Comparison of ENCODE assay signal across 24 mouse cellular contexts in the genomic region with DNA sequence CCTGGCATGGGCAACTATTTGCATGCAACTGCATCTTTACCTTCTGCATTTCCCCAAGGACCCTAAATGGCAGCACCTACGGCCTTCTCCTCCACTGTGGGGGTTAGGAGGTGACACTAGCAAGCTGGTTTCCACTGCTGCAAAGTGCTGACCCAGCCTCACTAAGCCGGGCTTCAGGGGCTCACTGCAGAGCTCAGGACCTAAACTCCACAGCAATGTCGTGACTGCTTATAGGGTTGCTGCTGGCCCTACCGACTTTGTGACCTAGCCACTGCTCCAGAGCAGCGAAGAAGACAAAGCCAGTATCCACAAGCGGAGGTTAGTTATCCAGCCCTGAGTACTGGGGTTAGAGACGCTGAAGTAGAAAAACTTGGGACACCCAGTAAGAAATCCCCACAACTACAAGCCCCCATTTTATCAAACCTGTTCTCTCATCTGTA. TPM values are rescaled to one million over a fixed set of nuclear protein-coding genes. Genes with fewer than 3 reads are reported as not detected.
DNase-seq lines count a peak whose midpoint lies in the region; ATAC-seq and TF ChIP-seq lines count a peak whose summit lies in the region.
"Had no signal": no experiment of that assay in that cellular context is flagged by ENCODE, and none has a peak within 500 bp of the region (broad histone marks: within the 10 kb centered on the region; RNA-seq: fewer than 3 reads in every experiment).

No protein-coding gene starts in this region.

- TF ChIP-seq EP300 in heart, postnatal 0 days (IDR thresholded peaks at IDR 0.05; ENCODE audit: low read depth), result no peak

- H3K27me3 ChIP-seq in forebrain, embryonic 11.5 days (ENCODE audit: control insufficient read depth, insufficient read depth, low read length), result peaks cover 86% of the 10 kb centered on the region
- H3K27me3 ChIP-seq in forebrain, embryonic 15.5 days, result peaks cover 94% of the 10 kb centered on the region
- H3K27me3 ChIP-seq in heart, embryonic 14.5 days (ENCODE audit: control insufficient read depth, insufficient read depth, low read length), result peaks cover 50% of the 10 kb centered on the region
- peaks cover 100% of the 10 kb centered on the region for H3K27me3 ChIP-seq in embryonic facial prominence, embryonic 10.5 days (replicated peaks; ENCODE audit: low read depth, poor library complexity, severe bottlenecking)
- H3K27me3 ChIP-seq in heart, postnatal 0 days (ENCODE audit: control insufficient read depth, insufficient read depth, low read length), result peaks cover 60% of the 10 kb centered on the region
- peaks cover 13% of the 10 kb centered on the region for H3K27me3 ChIP-seq in kidney, adult 2 months (replicated peaks; ENCODE audit: control insufficient read depth, insufficient read depth, low read length)

- 2% methylated on average over 7 of the region's 7 CpGs for WGBS in forebrain, embryonic 11.5 days
- 1% methylated on average over 7 of the region's 7 CpGs for WGBS in forebrain, embryonic 15.5 days
- WGBS in heart, embryonic 14.5 days, result 10% methylated on average over 7 of the region's 7 CpGs
- 2% methylated on average over 7 of the region's 7 CpGs for WGBS in embryonic facial prominence, embryonic 10.5 days
- WGBS in heart, postnatal 0 days, result 12% methylated on average over 7 of the region's 7 CpGs
- 8% methylated on average over 7 of the region's 7 CpGs for WGBS in kidney, adult 2 months

- DNase-seq in forebrain, embryonic 11.5 days (ENCODE audit: low spot score), result peak; percentile 50
- no peak for DNase-seq in heart, postnatal 4 days
- peak; percentile 38 for DNase-seq in embryonic facial prominence, embryonic 10.5 days (ENCODE audit: low spot score)
- DNase-seq in heart, postnatal 0 days (ENCODE audit: low spot score), result no peak
- no peak for DNase-seq in kidney, adult 2 months
- DNase-seq: cerebellum, adult 2 months; lung, adult 2 months; thymus, adult 2 months had no signal

- H3K4me2 ChIP-seq in forebrain, embryonic 11.5 days (ENCODE audit: low read depth, low read length, severe bottlenecking), result no peak overlapping the region
- H3K4me2 ChIP-seq in forebrain, embryonic 15.5 days (replicated peaks), result no peak overlapping the region
- H3K4me2 ChIP-seq in heart, embryonic 14.5 days (ENCODE audit: low read length), result peak overlapping the region; percentile 84
- peak overlapping the region; percentile 74 for H3K4me2 ChIP-seq in heart, postnatal 0 days (ENCODE audit: low read depth, low read length)
- H3K4me2 ChIP-seq: embryonic facial prominence, embryonic 13.5 days; limb, embryonic 12.5 days; liver, embryonic 12.5 days; neural tube, embryonic 12.5 days had no signal

- no peaks in the 10 kb centered on the region for H3K9me3 ChIP-seq in forebrain, embryonic 11.5 days (ENCODE audit: control insufficient read depth, low read length)
- no peaks in the 10 kb centered on the region for H3K9me3 ChIP-seq in forebrain, embryonic 15.5 days
- H3K9me3 ChIP-seq in heart, embryonic 14.5 days (ENCODE audit: control insufficient read depth, low read length), result no peaks in the 10 kb centered on the region; the same call in 1 of the 2 replicates
- no peaks in the 10 kb centered on the region for H3K9me3 ChIP-seq in embryonic facial prominence, embryonic 10.5 days
- H3K9me3 ChIP-seq in heart, postnatal 0 days (replicated peaks; ENCODE audit: control insufficient read depth, low read length), result no peaks in the 10 kb centered on the region
- H3K9me3 ChIP-seq: embryonic facial prominence, embryonic 13.5 days; limb, embryonic 12.5 days; liver, embryonic 12.5 days; neural tube, embryonic 12.5 days had no signal

- TF ChIP-seq POLR2A in kidney, adult 2 months (IDR thresholded peaks at IDR 0.05; ENCODE audit: low read depth, low read length), result no peak

- no peak overlapping the region for H3K9ac ChIP-seq in forebrain, embryonic 11.5 days (ENCODE audit: low read length)
- no peak overlapping the region for H3K9ac ChIP-seq in forebrain, embryonic 15.5 days (replicated peaks)
- H3K9ac ChIP-seq in heart, embryonic 14.5 days (ENCODE audit: low read length), result peak overlapping the region; percentile 100
- H3K9ac ChIP-seq in heart, postnatal 0 days (replicated peaks; ENCODE audit: low read depth, low read length), result peak overlapping the region; percentile 98
- H3K9ac ChIP-seq: embryonic facial prominence, embryonic 13.5 days; limb, embryonic 12.5 days; liver, embryonic 12.5 days; neural tube, embryonic 12.5 days had no signal

- H3K27ac ChIP-seq in forebrain, embryonic 11.5 days (ENCODE audit: low read depth, low read length), result no peak overlapping the region
- no peak overlapping the region for H3K27ac ChIP-seq in forebrain, embryonic 15.5 days (replicated peaks)
- H3K27ac ChIP-seq in heart, embryonic 14.5 days (replicated peaks in 1 of 2; ENCODE audit: control insufficient read depth in 1 of 2, insufficient read depth in 1 of 2, low read depth in 2 of 2, low read length in 2 of 2), result peak overlapping the region; percentile 76 to 97
- H3K27ac ChIP-seq in embryonic facial prominence, embryonic 10.5 days (replicated peaks), result no peak overlapping the region
- peak overlapping the region; percentile 94 for H3K27ac ChIP-seq in heart, postnatal 0 days (ENCODE audit: low read depth)
- no peak overlapping the region for H3K27ac ChIP-seq in kidney, adult 2 months (ENCODE audit: insufficient read depth, low read depth, low read length)
- H3K27ac ChIP-seq: embryonic facial prominence, embryonic 13.5 days; limb, embryonic 12.5 days; liver, embryonic 12.5 days; neural tube, embryonic 12.5 days had no signal

- no peak overlapping the region for H3K4me3 ChIP-seq in forebrain, embryonic 11.5 days (ENCODE audit: low read depth, low read length)
- no peak overlapping the region for H3K4me3 ChIP-seq in forebrain, embryonic 15.5 days
- peak overlapping the region; percentile 63 to 81 for H3K4me3 ChIP-seq in heart, embryonic 14.5 days (ENCODE audit: control insufficient read depth in 1 of 2, insufficient read depth in 1 of 2, low read depth in 1 of 2, low read length in 2 of 2)
- H3K4me3 ChIP-seq in embryonic facial prominence, embryonic 10.5 days, result no peak overlapping the region
- H3K4me3 ChIP-seq in heart, postnatal 0 days (ENCODE audit: low read depth, low read length), result peak overlapping the region; percentile 79
- H3K4me3 ChIP-seq in kidney, adult 2 months (ENCODE audit: insufficient read depth, low read depth, low read length), result no peak overlapping the region
- H3K4me3 ChIP-seq: embryonic facial prominence, embryonic 13.5 days; limb, embryonic 12.5 days; liver, embryonic 12.5 days; neural tube, embryonic 12.5 days had no signal

- TF ChIP-seq CTCF in heart, postnatal 0 days (IDR thresholded peaks at IDR 0.05; ENCODE audit: low read depth), result no peak
- TF ChIP-seq CTCF in kidney, adult 2 months (conservative IDR thresholded peaks at IDR 0.05; ENCODE audit: insufficient read depth, insufficient read length, low read depth, low read length), result no peak

- no peak for ATAC-seq in forebrain, embryonic 11.5 days (replicated peaks; ENCODE audit: low FRiP score)
- ATAC-seq in forebrain, embryonic 15.5 days (replicated peaks), result no peak
- ATAC-seq in heart, embryonic 14.5 days (ENCODE audit: insufficient number of reproducible peaks, insufficient read depth, low FRiP score, low read depth), result no peak
- no peak for ATAC-seq in heart, postnatal 0 days (ENCODE audit: insufficient read depth, low read depth)
- ATAC-seq in activated CD4-positive, CD25-positive, alpha-beta regulatory T cell, adult 4 months, result no peak
- ATAC-seq: hindbrain, embryonic 16.5 days; intestine, postnatal 0 days; liver, embryonic 12.5 days had no signal

- H3K4me1 ChIP-seq in forebrain, embryonic 11.5 days (replicated peaks; ENCODE audit: control insufficient read depth, insufficient read depth, low read length), result peaks cover 4% of the 10 kb centered on the region; the same call in 1 of the 2 replicates
- H3K4me1 ChIP-seq in forebrain, embryonic 15.5 days, result peaks cover 7% of the 10 kb centered on the region; the same call in 1 of the 2 replicates
- H3K4me1 ChIP-seq in heart, embryonic 14.5 days (ENCODE audit: control insufficient read depth in 2 of 2, insufficient read depth in 2 of 2, low read length in 2 of 2), result peaks cover 3 to 8% of the 10 kb centered on the region in 2 experiments; a peak in 3 of 4 replicates
- peaks cover 20% of the 10 kb centered on the region for H3K4me1 ChIP-seq in embryonic facial prominence, embryonic 10.5 days
- peaks cover 8% of the 10 kb centered on the region; the same call in 1 of the 2 replicates for H3K4me1 ChIP-seq in heart, postnatal 0 days (ENCODE audit: control insufficient read depth, insufficient read depth)
- no peaks in the 10 kb centered on the region for H3K4me1 ChIP-seq in kidney, adult 2 months (ENCODE audit: control insufficient read depth, insufficient read depth, low read length)
- H3K4me1 ChIP-seq: liver, embryonic 12.5 days had no signal

- H3K36me3 ChIP-seq in forebrain, embryonic 11.5 days (ENCODE audit: control insufficient read depth, insufficient read depth, low read length), result no peaks in the 10 kb centered on the region
- H3K36me3 ChIP-seq in forebrain, embryonic 15.5 days, result no peaks in the 10 kb centered on the region
- peaks cover 60% of the 10 kb centered on the region for H3K36me3 ChIP-seq in heart, embryonic 14.5 days (ENCODE audit: control insufficient read depth, insufficient read depth, low read length)
- H3K36me3 ChIP-seq in embryonic facial prominence, embryonic 10.5 days (replicated peaks), result no peaks in the 10 kb centered on the region
- H3K36me3 ChIP-seq in heart, postnatal 0 days (replicated peaks; ENCODE audit: control insufficient read depth, insufficient read depth, low read length), result peaks cover 35% of the 10 kb centered on the region; the same call in 1 of the 2 replicates
- no peaks in the 10 kb centered on the region for H3K36me3 ChIP-seq in kidney, adult 2 months (ENCODE audit: control insufficient read depth, insufficient read depth, low read length)
- H3K36me3 ChIP-seq: embryonic facial prominence, embryonic 13.5 days; G1E; limb, embryonic 12.5 days; liver, embryonic 12.5 days; neural tube, embryonic 12.5 days had no signal

RNA-seq across cellular contexts. Expression of a gene that starts 7.2 kb away (rescaled TPM):
- polyA plus RNA-seq in forebrain, embryonic 11.5 days (2014; fragmentation: Nextera tagmentation; extraction: Ambion mirVana), result not detected in 2 replicates
- 0.59 TPM in 1 of 2 replicates, not detected in the other for polyA plus RNA-seq in forebrain, embryonic 15.5 days (2015; fragmentation: Nextera tagmentation; extraction: Ambion mirVana)
- 172 and 177 TPM in 2 replicates for polyA plus RNA-seq in heart, embryonic 14.5 days (2014; fragmentation: Nextera tagmentation; extraction: Ambion mirVana)
- total RNA-seq in heart, postnatal 4 days (2021), result 100 to 1,000 TPM; 123 to 128 TPM
- 0.48 and 0.75 TPM in 2 replicates for polyA plus RNA-seq in embryonic facial prominence, embryonic 10.5 days (2016; fragmentation: Nextera tagmentation; extraction: Ambion mirVana)
- total RNA-seq in heart, postnatal 0 days (2014; rRNA removed; ENCODE audit: low replicate concordance), result 284 and 346 TPM in 2 replicates
- 139 and 155 TPM in 2 replicates for polyA plus RNA-seq in heart, postnatal 0 days (2015; fragmentation: Nextera tagmentation; extraction: Ambion mirVana)
- not detected for polyA plus RNA-seq in activated CD4-positive, CD25-positive, alpha-beta regulatory T cell, adult 4 months (2017; shearing (Covaris generic))
- 0.05 TPM in 1 of 2 replicates, not detected in the other for polyA plus RNA-seq in kidney, adult 2 months (2012; rRNA removed)
- total RNA-seq: G1E; gastrocnemius, adult 8-10 months; granulocyte monocyte progenitor cell, adult 5-6 weeks; layer of hippocampus, postnatal 10 days; left cerebral cortex, adult 8-10 months had no signal
- polyA plus RNA-seq: cerebellum, adult 2 months; G1E; hindbrain, embryonic 16.5 days; kidney, embryonic 16.5 days; large intestine, adult 2 months; limb, embryonic 12.5 days; neural tube, embryonic 12.5 days had no signal

RNA-seq across cellular contexts. Expression of a gene that starts 56.7 kb away (rescaled TPM):
- polyA plus RNA-seq in forebrain, embryonic 11.5 days (2014; fragmentation: Nextera tagmentation; extraction: Ambion mirVana), result 46.1 and 49.7 TPM in 2 replicates
- 51.0 and 54.5 TPM in 2 replicates for polyA plus RNA-seq in forebrain, embryonic 15.5 days (2015; fragmentation: Nextera tagmentation; extraction: Ambion mirVana)
- polyA plus RNA-seq in heart, embryonic 14.5 days (2014; fragmentation: Nextera tagmentation; extraction: Ambion mirVana), result 52.9 and 54.9 TPM in 2 replicates
- 10 to 100 TPM; 41.4 to 43.0 TPM for total RNA-seq in heart, postnatal 4 days (2021)
- 44.4 and 51.0 TPM in 2 replicates for polyA plus RNA-seq in embryonic facial prominence, embryonic 10.5 days (2016; fragmentation: Nextera tagmentation; extraction: Ambion mirVana)
- total RNA-seq in heart, postnatal 0 days (2014; rRNA removed; ENCODE audit: low replicate concordance), result 45.6 and 58.6 TPM in 2 replicates
- 50.5 and 50.9 TPM in 2 replicates for polyA plus RNA-seq in heart, postnatal 0 days (2015; fragmentation: Nextera tagmentation; extraction: Ambion mirVana)
- polyA plus RNA-seq in activated CD4-positive, CD25-positive, alpha-beta regulatory T cell, adult 4 months (2017; shearing (Covaris generic)), result 10 to 100 TPM; 32.6 to 41.1 TPM
- polyA plus RNA-seq in kidney, adult 2 months (2012; rRNA removed), result 18.4 and 21.4 TPM in 2 replicates

Comparison
In these comparisons a context has a peak if more than half of its experiments do, and no peak if none do; other contexts are left out.
1. DNase-seq: peak in forebrain, embryonic 11.5 days (single experiment) and embryonic facial prominence, embryonic 10.5 days (single experiment); none in heart, postnatal 4 days (single experiment), heart, postnatal 0 days (single experiment) and kidney, adult 2 months (single experiment).
2. H3K27ac ChIP-seq: peak in heart, embryonic 14.5 days (2 of 2) and heart, postnatal 0 days (single experiment); none in forebrain, embryonic 11.5 days (single experiment), forebrain, embryonic 15.5 days (single experiment), embryonic facial prominence, embryonic 10.5 days (single experiment) and kidney, adult 2 months (single experiment).
3. H3K4me2 ChIP-seq: peak in heart, embryonic 14.5 days (single experiment) and heart, postnatal 0 days (single experiment); none in forebrain, embryonic 11.5 days (single experiment) and forebrain, embryonic 15.5 days (single experiment).
4. H3K4me3 ChIP-seq: peak in heart, embryonic 14.5 days (2 of 2) and heart, postnatal 0 days (single experiment); none in forebrain, embryonic 11.5 days (single experiment), forebrain, embryonic 15.5 days (single experiment), embryonic facial prominence, embryonic 10.5 days (single experiment) and kidney, adult 2 months (single experiment).
5. H3K9ac ChIP-seq: peak in heart, embryonic 14.5 days (single experiment) and heart, postnatal 0 days (single experiment); none in forebrain, embryonic 11.5 days (single experiment) and forebrain, embryonic 15.5 days (single experiment).
6. RNA of a gene that starts 7.2 kb away (polyA plus RNA-seq): 172 to 177 TPM in heart, embryonic 14.5 days and 139 to 155 TPM in heart, postnatal 0 days; 0.48 to 0.75 TPM in embryonic facial prominence, embryonic 10.5 days, not detected in forebrain, embryonic 11.5 days, 0.59 TPM in forebrain, embryonic 15.5 days, not detected in activated CD4-positive, CD25-positive, alpha-beta regulatory T cell, adult 4 months and 0.05 TPM in kidney, adult 2 months; every median in the first group is over 10 times any median in the second.